In genomic region chr1:181467321-181467670, GRCm38 (mm10) we compare ENCODE assay signal across 22 mouse cellular contexts. TPM values are rescaled to one million over a fixed set of nuclear protein-coding genes. Genes with fewer than 3 reads are reported as not detected.
A peak's percentile ranks its signal among the peaks of the same experiment; 100 is the strongest.
DNase-seq lines count a peak whose midpoint lies in the region; ATAC-seq and TF ChIP-seq lines count a peak whose summit lies in the region.
"Had no signal": no experiment of that assay in that cellular context is flagged by ENCODE, and none has a peak within 500 bp of the region (broad histone marks: within the 10 kb centered on the region; RNA-seq: fewer than 3 reads in every experiment).

No protein-coding gene starts in this region.

- peaks cover 20% of the 10 kb centered on the region for H3K4me1 ChIP-seq in heart, embryonic 10.5 days
- peaks cover 14 to 15% of the 10 kb centered on the region in 2 experiments for H3K4me1 ChIP-seq in heart, embryonic 14.5 days (ENCODE audit: control insufficient read depth in 2 of 2, insufficient read depth in 2 of 2, low read length in 2 of 2)
- peaks cover 9% of the 10 kb centered on the region for H3K4me1 ChIP-seq in hindbrain, embryonic 10.5 days (replicated peaks)
- H3K4me1 ChIP-seq in hindbrain, embryonic 11.5 days (replicated peaks; ENCODE audit: control insufficient read depth, insufficient read depth, low read length): no peaks in the 10 kb centered on the region
- H3K4me1 ChIP-seq in lung, embryonic 14.5 days (ENCODE audit: insufficient read depth): peaks cover 7% of the 10 kb centered on the region; the same call in 1 of the 2 replicates

- H3K27ac ChIP-seq in heart, embryonic 10.5 days: no peak overlapping the region
- peak overlapping the region in 1 of 2 experiments; percentile 65; a peak in 2 of 4 replicates for H3K27ac ChIP-seq in heart, embryonic 14.5 days (replicated peaks in 1 of 2; ENCODE audit: control insufficient read depth in 1 of 2, insufficient read depth in 1 of 2, low read depth in 2 of 2, low read length in 2 of 2)
- 0 out of 2 replicates have a peak overlapping the region, but pooled peaks have one; percentile 59 for H3K27ac ChIP-seq in hindbrain, embryonic 10.5 days
- H3K27ac ChIP-seq in hindbrain, embryonic 11.5 days (ENCODE audit: low read depth, low read length): no peak overlapping the region
- H3K27ac ChIP-seq in lung, embryonic 14.5 days (ENCODE audit: low read depth): no peak overlapping the region
- H3K27ac ChIP-seq: embryonic facial prominence, embryonic 10.5 days; forebrain, embryonic 13.5 days; hindbrain, embryonic 15.5 days had no signal

- no peak for ATAC-seq in heart, embryonic 14.5 days (ENCODE audit: insufficient number of reproducible peaks, insufficient read depth, low FRiP score, low read depth)
- ATAC-seq in hindbrain, embryonic 11.5 days (ENCODE audit: low FRiP score): no peak
- ATAC-seq in lung, embryonic 14.5 days (ENCODE audit: insufficient read depth): no peak
- ATAC-seq: CD4-positive, CD25-positive, alpha-beta regulatory T cell, adult 4 months had no signal

- WGBS in heart, embryonic 10.5 days: 86% methylated on average over 6 of the region's 6 CpGs
- WGBS in heart, embryonic 14.5 days: 87% methylated on average over 6 of the region's 6 CpGs
- 81% methylated on average over 6 of the region's 6 CpGs for WGBS in hindbrain, embryonic 10.5 days
- WGBS in hindbrain, embryonic 11.5 days: 87% methylated on average over 6 of the region's 6 CpGs
- 88% methylated on average over 6 of the region's 6 CpGs for WGBS in lung, embryonic 14.5 days

- H3K4me2 ChIP-seq in heart, embryonic 14.5 days (ENCODE audit: low read length): peak overlapping the region; percentile 49
- H3K4me2 ChIP-seq in hindbrain, embryonic 11.5 days (replicated peaks; ENCODE audit: low read depth, low read length): no peak overlapping the region
- peak overlapping the region; percentile 36 for H3K4me2 ChIP-seq in lung, embryonic 14.5 days
- H3K4me2 ChIP-seq: forebrain, embryonic 13.5 days; hindbrain, embryonic 15.5 days had no signal

- intact Hi-C loops in heart, postnatal 25 days (cut with DNase I): no loop called here

- H3K36me3 ChIP-seq in heart, embryonic 10.5 days: peaks cover 3% of the 10 kb centered on the region; the same call in 1 of the 2 replicates
- no peaks in the 10 kb centered on the region for H3K36me3 ChIP-seq in heart, embryonic 14.5 days (ENCODE audit: control insufficient read depth, insufficient read depth, low read length)
- H3K36me3 ChIP-seq in hindbrain, embryonic 10.5 days: no peaks in the 10 kb centered on the region
- no peaks in the 10 kb centered on the region for H3K36me3 ChIP-seq in hindbrain, embryonic 11.5 days (ENCODE audit: control insufficient read depth, insufficient read depth, low read length)
- H3K36me3 ChIP-seq in lung, embryonic 14.5 days (ENCODE audit: insufficient read depth): no peaks in the 10 kb centered on the region
- H3K36me3 ChIP-seq: embryonic facial prominence, embryonic 10.5 days; G1E; hindbrain, embryonic 15.5 days had no signal

- H3K9me3 ChIP-seq in heart, embryonic 10.5 days: peaks cover 11% of the 10 kb centered on the region
- peaks cover 12% of the 10 kb centered on the region for H3K9me3 ChIP-seq in heart, embryonic 14.5 days (ENCODE audit: control insufficient read depth, low read length)
- H3K9me3 ChIP-seq in hindbrain, embryonic 10.5 days: peaks cover 17% of the 10 kb centered on the region
- peaks cover 4% of the 10 kb centered on the region for H3K9me3 ChIP-seq in hindbrain, embryonic 11.5 days (ENCODE audit: control insufficient read depth, low read length)
- peaks cover 5% of the 10 kb centered on the region; the same call in 1 of the 2 replicates for H3K9me3 ChIP-seq in lung, embryonic 14.5 days (ENCODE audit: low read depth, low read length)
- H3K9me3 ChIP-seq: G1E; hindbrain, embryonic 15.5 days had no signal

- no peak overlapping the region for H3K9ac ChIP-seq in heart, embryonic 14.5 days (ENCODE audit: low read length)
- no peak overlapping the region for H3K9ac ChIP-seq in hindbrain, embryonic 11.5 days (ENCODE audit: low read depth, low read length)
- H3K9ac ChIP-seq in lung, embryonic 14.5 days: no peak overlapping the region
- H3K9ac ChIP-seq: forebrain, embryonic 13.5 days; forebrain, postnatal 0 days; hindbrain, embryonic 15.5 days had no signal

- H3K27me3 ChIP-seq in heart, embryonic 10.5 days (ENCODE audit: insufficient read depth, poor library complexity, severe bottlenecking): no peaks in the 10 kb centered on the region
- H3K27me3 ChIP-seq in heart, embryonic 14.5 days (ENCODE audit: control insufficient read depth, insufficient read depth, low read length): no peaks in the 10 kb centered on the region
- H3K27me3 ChIP-seq in hindbrain, embryonic 10.5 days (ENCODE audit: insufficient read depth, poor library complexity, severe bottlenecking): no peaks in the 10 kb centered on the region
- no peaks in the 10 kb centered on the region for H3K27me3 ChIP-seq in hindbrain, embryonic 11.5 days (ENCODE audit: control insufficient read depth, insufficient read depth, low read length)
- no peaks in the 10 kb centered on the region for H3K27me3 ChIP-seq in lung, embryonic 14.5 days (ENCODE audit: insufficient read depth, low read length)
- H3K27me3 ChIP-seq: forebrain, embryonic 13.5 days; hindbrain, embryonic 15.5 days had no signal

- H3K4me3 ChIP-seq in heart, embryonic 10.5 days: peak overlapping the region; percentile 28; the same call in 1 of the 2 replicates
- no peak overlapping the region for H3K4me3 ChIP-seq in heart, embryonic 14.5 days (ENCODE audit: control insufficient read depth in 1 of 2, insufficient read depth in 1 of 2, low read depth in 1 of 2, low read length in 2 of 2)
- no peak overlapping the region for H3K4me3 ChIP-seq in hindbrain, embryonic 10.5 days
- no peak overlapping the region for H3K4me3 ChIP-seq in hindbrain, embryonic 11.5 days (ENCODE audit: low read depth, low read length)
- H3K4me3 ChIP-seq in lung, embryonic 14.5 days (ENCODE audit: low read depth, low read length): no peak overlapping the region
- H3K4me3 ChIP-seq: embryonic facial prominence, embryonic 10.5 days; forebrain, embryonic 13.5 days; hindbrain, embryonic 15.5 days had no signal

- DNase-seq in heart, embryonic 10.5 days (ENCODE audit: low spot score): no peak
- no peak for DNase-seq in heart, adult 11 months
- no peak for DNase-seq in heart, postnatal 25 days (ENCODE audit: low spot score)
- DNase-seq in hindbrain, embryonic 10.5 days (ENCODE audit: low spot score): no peak
- no peak for DNase-seq in hindbrain, embryonic 11.5 days (ENCODE audit: low spot score)
- no peak for DNase-seq in lung, embryonic 14.5 days
- no peak for DNase-seq in lung, postnatal 25 days (ENCODE audit: low spot score)
- DNase-seq: adrenal gland, adult 8-10 months; adrenal gland, postnatal 36 days; B cell, adult 2 months; gastrocnemius, postnatal 14 days; kidney, adult 2 months had no signal

- TF ChIP-seq CTCF in lung, embryonic 14.5 days (IDR thresholded peaks at IDR 0.05; ENCODE audit: low read depth): no peak

RNA-seq across cellular contexts. Expression of gene Ccdc121, which starts 44.0 kb away (rescaled TPM):
- polyA plus RNA-seq in heart, embryonic 10.5 days (2016; fragmentation: Nextera tagmentation; extraction: Ambion mirVana): 0.15 TPM in 1 of 2 replicates, not detected in the other
- polyA plus RNA-seq in heart, embryonic 14.5 days (2014; fragmentation: Nextera tagmentation; extraction: Ambion mirVana): 0.18 and 0.51 TPM in 2 replicates
- not detected for total RNA-seq in heart, postnatal 25 days (2021)
- polyA plus RNA-seq in hindbrain, embryonic 10.5 days (2016; fragmentation: Nextera tagmentation; extraction: Ambion mirVana): 0.10 and 0.11 TPM in 2 replicates
- not detected in 2 replicates for polyA plus RNA-seq in hindbrain, embryonic 11.5 days (2014; fragmentation: Nextera tagmentation; extraction: Ambion mirVana)
- polyA plus RNA-seq in lung, embryonic 14.5 days (2014; fragmentation: Nextera tagmentation; extraction: Ambion mirVana): 0.20 and 0.60 TPM in 2 replicates
- total RNA-seq: adrenal gland, postnatal 36 days; gastrocnemius, adult 18-20 months; gastrocnemius, postnatal 14 days; hematopoietic stem cell, adult 5-6 weeks had no signal
- polyA plus RNA-seq: CD4-positive, CD25-positive, alpha-beta regulatory T cell, adult 4 months; forebrain, embryonic 13.5 days; G1E; hindbrain, embryonic 15.5 days; intestine, embryonic 16.5 days; kidney, adult 2 months had no signal
